Mouse (Mus musculus) adrenal gland, postnatal 4 days (tissue): ENCODE data around the gene Hepacam. TPM values are rescaled to one million over a fixed set of nuclear protein-coding genes. Genes with fewer than 3 reads are reported as not detected.

ENCODE experiments used
- DNase-seq, 2 experiments: peaks; one replicate each; pipeline ENCODE4 v3.0.0; 2021 to 2022; ENCODE audit warnings: low spot score in 2 of 2, mixed read lengths in 2 of 2
- total RNA-seq, 2 experiments: library from RNA; stranded (reverse); gene quantifications; 2 replicates each; pipeline ENCODE4 v1.2.3; 2021

Gene Hepacam
- total RNA-seq, 2 experiments from 2014 or later = 0.31 to 0.45 TPM

- DNase-seq = no peak
Observed at GRCm38 (mm10) chr9:37432720-37433421, 65.7 kb downstream of the Hepacam start, which contains the start of gene Robo3. Robo3 (minus strand) TSS chr9:37433246.

GRCm38 (mm10) chr9:37433823-37434560, 66.8 kb downstream of the Hepacam start:
- DNase-seq = no peak

GRCm38 (mm10) chr9:37434932-37435331, 67.8 kb downstream of the Hepacam start:
- no peak for DNase-seq

- DNase-seq = no peak
Observed at GRCm38 (mm10) chr9:37435616-37436015, 68.5 kb downstream of the Hepacam start.

Other genes with a start within 250 kb of the Hepacam start
- 1 to 10 TPM; 6.4 to 6.8 TPM for gene Pknox2, start 219.9 kb upstream of the Hepacam start, total RNA-seq
- 1 to 10 TPM; 7.5 to 7.9 TPM for gene Tmem218, start 159.1 kb upstream of the Hepacam start, total RNA-seq
- 10 to 100 TPM; 12.1 to 15.3 TPM for gene Slc37a2, start 111.6 kb upstream of the Hepacam start, total RNA-seq
- 1 to 10 TPM; 6.0 TPM for gene Ccdc15, start 18.9 kb upstream of the Hepacam start, total RNA-seq
- 10 to 100 TPM; 31.3 to 32.9 TPM for gene Robo4, start 34.5 kb downstream of the Hepacam start, total RNA-seq
- gene Robo3, start 65.9 kb downstream of the Hepacam start, total RNA-seq = 1 to 10 TPM in 1 of 2 experiments, under 1 TPM in 1; 0.56 to 1.0 TPM
- 10 to 100 TPM; 31.3 to 33.2 TPM for gene Msantd2, start 122.0 kb downstream of the Hepacam start, total RNA-seq
- gene Esam, start 160.7 kb downstream of the Hepacam start, total RNA-seq = 10 to 100 TPM; 51.7 to 55.5 TPM
- gene Vsig2, start 171.9 kb downstream of the Hepacam start, total RNA-seq = 1 to 10 TPM; 5.8 to 7.3 TPM
- 1 to 10 TPM; 4.1 to 6.7 TPM for gene Nrgn, start 185.6 kb downstream of the Hepacam start, total RNA-seq
- gene Siae, start 188.3 kb downstream of the Hepacam start, total RNA-seq = 10 to 100 TPM; 17.4 to 18.4 TPM
- gene Spa17, start 246.4 kb downstream of the Hepacam start, total RNA-seq = 1 to 10 TPM; 2.3 to 3.4 TPM